Mouse (Mus musculus) heart, embryonic 15.5 days (tissue): Measurements from ENCODE around the gene Rpl23a. TPM values are rescaled to one million over a fixed set of nuclear protein-coding genes. Genes with fewer than 3 reads are reported as not detected.
A peak's percentile ranks its signal among the peaks of the same experiment; 100 is the strongest.

Source experiments
- ATAC-seq: fragments of 200-750 bp; cut with Nextera tagmentation; replicated peaks from 2 replicates; pipeline ENCODE4 v1.8.0; 2017; ENCODE audit warnings: low read depth, moderate TSS enrichment; ENCODE audit not compliant: insufficient number of reproducible peaks, insufficient read depth, low FRiP score
- H3K27ac ChIP-seq: fragments of 300-500 bp; sonication (generic); 2 replicates; pipeline ENCODE4 v1.5.1; 2015; ENCODE audit warnings: mild to moderate bottlenecking, inconsistent platforms
- H3K27me3 ChIP-seq: fragments of 300-500 bp; sonication (generic); 2 replicates; pipeline ENCODE4 v1.6.1; 2015; ENCODE audit warnings: inconsistent platforms
- H3K36me3 ChIP-seq: fragments of 300-500 bp; sonication (generic); 2 replicates; pipeline ENCODE4 v1.6.1; 2015; ENCODE audit warnings: mild to moderate bottlenecking, inconsistent platforms
- H3K4me1 ChIP-seq: fragments of 300-500 bp; sonication (generic); replicated peaks from 2 replicates; pipeline ENCODE4 v1.6.1; 2015; ENCODE audit warnings: inconsistent platforms
- H3K4me2 ChIP-seq: fragments of 300-500 bp; sonication (generic); 2 replicates; pipeline ENCODE4 v1.6.1; 2015; ENCODE audit warnings: inconsistent platforms, mild to moderate bottlenecking, moderate library complexity
- H3K4me3 ChIP-seq: fragments of 300-500 bp; sonication (generic); 2 replicates; pipeline ENCODE4 v1.5.1; 2015; ENCODE audit warnings: mild to moderate bottlenecking, inconsistent platforms
- H3K9ac ChIP-seq: fragments of 300-500 bp; sonication (generic); 2 replicates; pipeline ENCODE4 v1.6.1; 2015; ENCODE audit warnings: mild to moderate bottlenecking, inconsistent platforms
- H3K9me3 ChIP-seq: fragments of 300-500 bp; sonication (generic); replicated peaks from 2 replicates; pipeline ENCODE4 v1.6.1; 2016; ENCODE audit warnings: inconsistent platforms
- WGBS: fragments of 180-500 bp; shearing (Covaris S2); methylation state at CpG from one replicate; pipeline ENCODE4 v1.1.7; 2015; ENCODE audit warnings: mixed read lengths; 5-methylcytosine and 5-hydroxymethylcytosine counted together
- polyA plus RNA-seq: library from polyadenylated mRNA; unstranded; fragments of >200 nt; fragmentation: Nextera tagmentation; extraction: Ambion mirVana; gene quantifications from 2 replicates; pipeline ENCODE4 v1.2.1, GENCODE M21; 2015

The Rpl23a gene
- polyA plus RNA-seq, 1 experiment from 2014 or later: 816 TPM

DNA sequence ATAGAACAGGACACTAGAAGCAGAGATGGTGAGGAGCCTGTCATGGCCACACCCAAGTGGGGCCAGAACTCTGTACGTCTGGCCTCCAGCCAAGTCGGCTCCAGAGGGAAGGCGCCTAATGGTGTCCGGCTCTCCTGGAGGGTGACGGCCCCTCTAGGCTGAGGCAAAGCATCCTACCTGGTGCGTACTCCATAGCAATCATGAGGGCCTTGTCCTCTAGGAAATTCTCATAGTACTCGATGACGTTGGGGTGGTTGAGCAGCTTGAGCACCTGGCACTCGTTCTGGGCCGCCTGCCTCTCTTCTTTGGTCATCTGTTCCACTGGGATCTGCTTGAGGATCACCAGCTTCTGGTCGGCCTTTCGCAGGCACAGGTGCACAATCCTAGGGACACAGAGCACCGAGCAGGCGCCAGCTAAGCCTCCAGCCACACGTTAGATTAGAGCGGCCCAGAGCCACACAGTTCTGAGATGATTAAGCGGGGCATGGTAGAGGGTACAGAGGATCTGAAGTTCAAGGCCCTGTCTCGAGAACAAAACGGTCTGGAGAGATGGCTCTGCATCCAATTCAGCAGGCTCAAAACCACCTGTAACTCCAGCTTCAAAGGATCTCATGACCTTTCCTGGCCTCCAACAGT lies 10.5 kb downstream of the Rpl23a start:
- Histone ChIP-seq H3K4me3 (no peak overlapping the region), H3K9me3 (no peaks in the 10 kb centered on the region), H3K36me3 (no peaks in the 10 kb centered on the region), H3K4me2 (no peak overlapping the region), H3K27me3 (no peaks in the 10 kb centered on the region), H3K9ac (no peak overlapping the region), H3K27ac (no peak overlapping the region), H3K4me1 (peaks cover 18% of the 10 kb centered on the region)
- 76% methylated on average over 19 of the region's 19 CpGs for WGBS
- ATAC-seq: no peak

DNA sequence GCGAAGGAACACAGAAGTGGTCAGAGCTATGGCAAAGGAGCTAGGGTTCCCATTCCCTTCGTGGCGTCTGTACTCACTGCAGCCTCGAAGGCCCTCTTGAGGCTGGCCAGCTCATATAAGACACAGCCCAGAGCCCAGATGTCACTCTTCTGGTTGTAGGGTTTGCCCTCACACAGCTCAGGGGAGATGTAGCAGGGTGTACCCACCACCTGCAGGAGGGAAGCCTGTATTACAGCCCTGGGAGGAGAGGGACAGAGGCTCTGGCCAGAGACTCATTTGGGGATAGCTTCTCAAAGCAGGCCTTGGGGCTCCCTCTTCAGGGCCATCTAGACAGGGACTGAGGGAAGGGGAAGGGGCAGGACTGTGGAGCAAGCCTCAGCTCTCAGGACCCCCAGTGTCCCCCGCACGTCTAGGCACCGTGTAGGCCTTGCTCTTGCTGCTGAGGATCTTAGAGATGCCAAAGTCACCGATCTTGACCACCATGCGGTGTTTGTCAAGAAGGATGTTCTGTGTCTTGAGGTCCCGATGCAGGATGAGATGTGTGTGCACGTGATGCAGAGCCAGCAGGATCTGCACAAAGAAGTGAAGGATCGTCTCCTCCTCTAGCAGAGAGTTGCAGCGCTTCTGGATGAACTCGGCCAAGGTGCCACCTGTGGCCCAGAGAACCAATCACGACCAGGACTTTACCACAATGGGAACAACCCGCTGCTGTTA lies 11.2 kb downstream of the Rpl23a start:
- 77% methylated on average over 16 of the region's 16 CpGs for WGBS
- H3K4me1 ChIP-seq: peaks cover 13% of the 10 kb centered on the region

DNA sequence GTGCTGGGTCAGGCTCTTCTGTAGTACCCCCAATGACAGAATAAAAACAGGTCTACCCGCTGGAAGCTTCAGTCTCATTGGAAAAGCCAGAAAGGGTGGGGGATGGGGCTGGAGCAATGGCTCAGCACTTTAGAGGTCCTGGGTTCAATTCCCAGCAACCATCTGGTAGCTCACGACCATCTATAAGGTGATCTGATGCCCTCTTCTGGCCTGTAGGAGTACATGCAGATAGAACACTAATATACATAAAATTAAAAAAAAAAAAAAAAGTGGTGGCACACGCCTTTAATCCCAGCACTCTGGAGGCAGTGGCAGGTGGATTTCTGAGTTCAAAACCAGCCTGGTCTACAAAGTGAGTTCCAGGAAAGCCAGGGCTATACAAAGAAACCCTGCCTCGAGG lies 12.1 kb downstream of the Rpl23a start:
- no peaks in the 10 kb centered on the region for H3K27me3 ChIP-seq
- no peak for ATAC-seq
- no peaks in the 10 kb centered on the region for H3K36me3 ChIP-seq
- H3K27ac ChIP-seq: no peak overlapping the region
- no peak overlapping the region for H3K4me2 ChIP-seq
- 69% methylated on average over 4 of the region's 4 CpGs for WGBS
- no peak overlapping the region for H3K4me3 ChIP-seq
- H3K9ac ChIP-seq: no peak overlapping the region
- no peaks in the 10 kb centered on the region for H3K9me3 ChIP-seq
- H3K4me1 ChIP-seq: peaks cover 12% of the 10 kb centered on the region

More for the DNA sequence above, 11.2 kb downstream of the Rpl23a start:
- no peak overlapping the region for H3K4me2 ChIP-seq
- no peaks in the 10 kb centered on the region for H3K36me3 ChIP-seq
- H3K9me3 ChIP-seq: no peaks in the 10 kb centered on the region
- no peak for ATAC-seq
- H3K27ac ChIP-seq: no peak overlapping the region
- H3K4me3 ChIP-seq: no peak overlapping the region
- H3K27me3 ChIP-seq: no peaks in the 10 kb centered on the region
- no peak overlapping the region for H3K9ac ChIP-seq

DNA sequence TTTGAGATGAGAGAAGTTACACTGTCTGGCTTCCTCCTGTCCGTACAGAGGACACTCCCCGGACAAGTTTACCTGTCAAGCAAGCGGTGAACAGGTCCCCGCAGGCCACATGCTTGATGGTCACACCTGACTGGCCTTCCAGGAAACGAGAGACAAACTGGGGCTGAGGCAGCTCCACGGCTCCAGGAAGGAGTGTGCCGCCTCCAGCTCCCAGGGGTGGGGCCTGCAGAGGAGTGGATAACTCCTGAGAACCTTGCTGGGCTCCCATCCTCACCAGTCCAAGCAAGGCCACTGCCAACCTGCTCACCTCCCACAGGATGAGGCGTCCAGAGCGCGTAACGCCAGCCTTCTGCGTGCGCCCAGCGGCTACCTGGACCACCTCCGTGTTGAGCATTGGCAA lies 13.1 kb downstream of the Rpl23a start:
- H3K9me3 ChIP-seq: no peaks in the 10 kb centered on the region
- no peak overlapping the region for H3K4me2 ChIP-seq
- H3K4me1 ChIP-seq: peaks cover 16% of the 10 kb centered on the region
- no peaks in the 10 kb centered on the region for H3K36me3 ChIP-seq
- no peak overlapping the region for H3K9ac ChIP-seq
- 87% methylated on average over 15 of the region's 15 CpGs for WGBS
- no peak overlapping the region for H3K4me3 ChIP-seq
- H3K27me3 ChIP-seq: no peaks in the 10 kb centered on the region
- no peak for ATAC-seq
- H3K27ac ChIP-seq: no peak overlapping the region

DNA sequence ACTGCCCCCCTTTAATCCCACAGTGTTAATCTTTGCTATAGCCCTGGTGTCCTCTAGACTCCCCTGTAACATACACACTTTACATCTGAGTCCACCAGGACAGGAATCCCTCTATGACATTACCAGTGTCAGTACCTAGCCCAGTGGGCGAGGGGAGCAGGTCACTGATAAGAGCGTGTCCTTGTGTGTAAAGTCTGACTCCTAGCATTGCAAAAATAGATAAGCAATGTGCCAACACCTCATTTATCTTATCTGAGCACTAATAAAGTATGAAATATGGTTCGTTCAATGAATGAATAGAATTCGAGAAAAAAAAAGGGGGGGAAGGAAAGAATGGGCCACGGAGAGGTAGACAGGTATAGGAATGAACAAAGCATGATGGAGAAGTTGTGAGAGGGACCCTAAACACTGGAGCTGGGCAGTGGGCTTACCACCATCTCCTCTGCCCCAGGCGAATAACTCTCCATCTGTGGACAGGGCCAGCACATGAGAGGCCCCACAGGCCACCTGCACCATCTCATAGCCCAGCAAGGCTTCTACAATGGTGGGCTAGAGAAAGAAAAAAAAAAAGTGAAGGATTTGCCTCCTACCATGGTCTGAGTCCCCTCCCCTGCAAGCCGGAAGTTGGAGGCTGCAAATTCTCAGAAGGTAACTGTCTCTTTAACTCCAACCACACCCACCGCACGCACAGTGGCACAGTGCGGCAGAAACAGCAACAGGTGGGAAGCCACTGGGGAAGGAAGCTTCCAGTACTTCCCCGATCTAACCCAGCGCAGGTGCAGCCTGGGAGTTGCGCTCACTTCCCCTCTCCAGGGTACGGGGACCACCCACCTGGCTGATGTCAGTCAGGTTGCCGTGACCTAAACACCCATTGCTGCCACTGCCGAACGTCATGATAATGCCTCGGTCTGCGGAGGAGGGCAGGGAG lies 14.6 kb downstream of the Rpl23a start:
- no peak overlapping the region for H3K9ac ChIP-seq
- no peak for ATAC-seq
- WGBS: 51% methylated on average over 19 of the region's 19 CpGs
- H3K4me3 ChIP-seq: no peak overlapping the region
- no peaks in the 10 kb centered on the region for H3K27me3 ChIP-seq
- peaks cover 22% of the 10 kb centered on the region for H3K4me1 ChIP-seq
- H3K27ac ChIP-seq: no peak overlapping the region
- H3K36me3 ChIP-seq: no peaks in the 10 kb centered on the region
- 0 out of 2 replicates have a peak overlapping the region, but pooled peaks have one; percentile 11 for H3K4me2 ChIP-seq
- no peaks in the 10 kb centered on the region for H3K9me3 ChIP-seq

DNA sequence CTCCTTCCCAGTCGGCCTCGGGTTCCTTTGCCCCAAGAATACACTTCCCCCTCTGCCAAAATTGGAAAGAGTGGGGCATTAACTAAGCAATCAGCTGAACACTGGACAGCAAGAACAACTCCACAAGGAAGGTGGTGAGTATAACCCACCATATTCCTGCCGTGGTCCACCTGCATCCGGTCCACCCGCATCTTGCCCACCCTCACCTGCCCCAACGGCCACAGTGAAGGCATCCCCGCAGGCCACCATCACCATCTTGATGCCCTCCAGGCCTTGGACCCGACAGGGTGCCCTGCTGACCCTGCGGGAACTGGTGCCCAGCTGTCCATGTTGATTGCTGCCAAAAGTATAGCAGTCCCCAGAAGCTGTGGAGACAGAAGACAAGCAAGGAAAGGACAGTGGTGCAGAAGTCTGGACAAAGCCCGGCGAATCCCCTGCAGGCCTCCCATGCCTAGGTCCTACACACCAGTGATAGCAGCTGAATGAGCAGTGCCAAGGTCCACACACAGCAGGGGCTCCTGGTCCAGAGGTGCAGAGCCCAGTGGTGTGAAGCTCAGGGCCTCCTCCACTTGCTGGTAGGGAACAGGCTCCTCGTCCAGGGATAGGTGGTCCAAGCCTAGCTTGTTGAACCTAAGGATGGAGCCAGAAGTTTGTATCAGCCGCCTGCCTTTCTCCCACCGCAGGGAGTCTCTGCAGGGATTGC lies 16.0 kb downstream of the Rpl23a start:
- Histone ChIP-seq H3K27me3 (no peaks in the 10 kb centered on the region), H3K9me3 (no peaks in the 10 kb centered on the region), H3K4me2 (no peak overlapping the region), H3K4me1 (peaks cover 30% of the 10 kb centered on the region), H3K9ac (no peak overlapping the region), H3K4me3 (no peak overlapping the region), H3K27ac (no peak overlapping the region), H3K36me3 (no peaks in the 10 kb centered on the region)
- 91% methylated on average over 14 of the region's 14 CpGs for WGBS
- ATAC-seq: no peak

DNA sequence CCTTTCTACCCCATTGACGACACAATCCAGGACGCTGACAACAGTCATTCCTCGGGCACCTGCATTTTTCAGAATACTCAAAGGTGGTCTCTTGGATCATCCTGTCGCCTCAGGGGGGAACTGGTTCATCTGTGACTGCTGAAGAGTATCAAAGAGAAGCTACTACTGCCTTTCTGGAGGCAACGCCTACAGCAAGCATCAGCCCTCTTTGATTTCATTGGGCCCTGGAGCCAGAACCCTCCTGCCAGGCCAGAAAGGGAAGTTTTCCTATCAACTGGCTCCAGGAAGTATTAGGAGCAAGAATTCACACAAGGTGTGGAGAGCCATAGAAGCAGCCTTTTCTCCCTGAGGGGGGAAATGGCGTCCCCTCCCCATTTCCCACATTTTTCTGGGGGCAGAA lies 16.7 kb downstream of the Rpl23a start:
- no peaks in the 10 kb centered on the region for H3K36me3 ChIP-seq
- no peak overlapping the region for H3K4me3 ChIP-seq
- peaks cover 36% of the 10 kb centered on the region for H3K4me1 ChIP-seq
- 69% methylated on average over 6 of the region's 6 CpGs for WGBS
- no peak overlapping the region for H3K27ac ChIP-seq
- no peaks in the 10 kb centered on the region for H3K27me3 ChIP-seq
- no peak for ATAC-seq
- no peaks in the 10 kb centered on the region for H3K9me3 ChIP-seq
- H3K4me2 ChIP-seq: no peak overlapping the region
- no peak overlapping the region for H3K9ac ChIP-seq

DNA sequence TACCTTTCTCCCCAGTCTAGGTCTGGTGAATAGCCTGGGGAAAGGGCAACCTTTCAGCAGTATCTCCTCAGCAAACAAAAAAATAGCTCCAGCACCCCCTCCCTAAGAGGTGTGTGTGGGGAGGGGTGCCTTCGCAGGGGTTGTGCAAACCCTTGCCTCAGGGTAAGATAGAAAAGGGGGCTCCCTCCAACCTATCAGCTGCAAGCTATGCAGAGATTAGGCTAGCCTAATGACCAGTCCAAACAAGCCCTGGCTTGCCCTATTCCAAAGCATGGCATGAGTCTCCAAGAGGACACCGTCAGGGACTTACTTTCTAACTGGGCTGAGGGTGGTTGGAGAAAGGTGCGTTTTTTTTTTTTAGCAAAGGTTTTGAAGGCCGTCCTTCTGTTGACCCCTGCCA lies 17.2 kb downstream of the Rpl23a start:
- Histone ChIP-seq H3K36me3 (peaks cover 3% of the 10 kb centered on the region), H3K27me3 (no peaks in the 10 kb centered on the region), H3K4me2 (peak overlapping the region; percentile 91), H3K27ac (peak overlapping the region; percentile 93), H3K4me3 (peak overlapping the region; percentile 95), H3K4me1 (peaks cover 36% of the 10 kb centered on the region), H3K9me3 (no peaks in the 10 kb centered on the region), H3K9ac (no peak overlapping the region)
- no peak for ATAC-seq
- 43% methylated on average over 4 of the region's 4 CpGs for WGBS

DNA sequence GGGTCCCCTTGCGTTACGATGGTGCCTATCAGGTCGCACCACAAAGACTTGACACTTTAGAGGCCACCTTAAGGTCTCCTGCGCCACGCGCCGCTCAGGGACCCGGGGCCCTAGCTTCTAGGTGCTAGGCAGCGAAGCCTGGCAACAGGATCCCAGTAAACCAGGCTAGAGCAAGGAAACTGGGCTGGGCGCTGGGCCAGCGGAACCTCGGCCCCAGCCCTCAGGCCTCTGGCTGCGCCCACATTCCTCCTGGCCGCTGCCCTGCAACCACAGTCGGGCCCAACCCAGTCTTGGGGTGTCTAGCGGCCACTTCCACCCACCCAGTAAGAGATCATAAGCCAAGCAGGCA lies 17.6 kb downstream of the Rpl23a start:
- ATAC-seq: peak; percentile 23
- WGBS: 4% methylated on average over 16 of the region's 16 CpGs
- H3K4me2 ChIP-seq: peak overlapping the region; percentile 91

DNA sequence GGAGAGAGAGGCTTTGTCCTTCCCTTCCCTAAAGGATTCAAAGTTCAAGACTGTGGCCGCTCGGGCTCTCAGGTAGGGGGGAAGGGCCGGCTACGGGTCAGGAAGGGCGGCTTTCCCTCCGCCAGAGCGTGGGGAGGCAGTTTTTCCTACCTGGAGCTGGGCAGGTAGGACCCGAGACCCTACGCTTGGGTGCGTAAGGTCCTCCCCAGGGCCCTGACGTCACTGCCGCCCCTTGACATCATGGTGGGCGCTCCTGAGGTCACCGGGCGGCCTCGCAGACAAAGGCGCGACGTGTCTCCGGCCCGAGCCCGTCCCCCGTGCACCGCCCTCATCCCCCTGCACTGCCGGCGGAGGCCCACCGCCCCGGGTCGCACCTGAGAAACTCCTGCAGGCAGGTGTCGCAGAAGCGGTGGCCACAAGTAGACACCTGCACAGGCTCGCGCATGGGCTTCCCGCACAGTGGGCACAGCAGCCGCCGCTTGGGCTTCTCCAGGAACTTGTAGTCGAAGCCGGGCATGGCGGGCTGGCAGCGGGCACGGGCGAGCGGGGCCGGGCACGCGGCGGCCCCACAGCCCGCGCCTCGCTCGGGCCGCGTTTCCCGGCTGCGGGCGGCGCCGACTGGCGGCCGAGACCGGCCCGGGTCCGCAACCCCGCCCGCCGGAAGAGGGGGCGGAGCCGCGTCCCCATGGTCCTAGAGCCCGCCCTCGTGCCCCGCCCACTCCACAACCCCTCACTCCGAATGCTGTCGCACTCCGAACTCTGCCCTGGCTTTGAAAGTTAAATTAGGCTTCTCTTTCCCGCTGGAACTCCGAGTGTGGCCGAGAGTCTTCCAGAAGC lies 18.2 kb downstream of the Rpl23a start, which contains the start of gene Traf4:
TSS of gene Traf4 (minus strand) at position 666 of the 837 bp plus-strand sequence.
- Histone ChIP-seq H3K4me3 (peak within 1 kb of the TSS; percentile 95), H3K36me3 (peaks cover 13% of the 10 kb centered on the region), H3K4me2 (peak within 1 kb of the TSS; percentile 91), H3K9me3 (no peaks in the 10 kb centered on the region), H3K4me1 (peaks cover 36% of the 10 kb centered on the region), H3K27ac (peak within 1 kb of the TSS; percentile 93), H3K27me3 (no peaks in the 10 kb centered on the region), H3K9ac (peak within 1 kb of the TSS; percentile 97)
- under 1% methylated on average over 78 of the region's 78 CpGs for WGBS
- peak; percentile 83 for ATAC-seq

More for the DNA sequence above, 17.6 kb downstream of the Rpl23a start:
- H3K27me3 ChIP-seq: no peaks in the 10 kb centered on the region
- H3K4me3 ChIP-seq: peak overlapping the region; percentile 95
- H3K4me1 ChIP-seq: peaks cover 36% of the 10 kb centered on the region
- H3K36me3 ChIP-seq: peaks cover 8% of the 10 kb centered on the region
- no peaks in the 10 kb centered on the region for H3K9me3 ChIP-seq
- H3K27ac ChIP-seq: peak overlapping the region; percentile 93
- peak overlapping the region; percentile 97 for H3K9ac ChIP-seq
